Mouse (Mus musculus): Measurements from ENCODE around the gene Dnm3. TPM values are rescaled to one million over a fixed set of nuclear protein-coding genes. Genes with fewer than 3 reads are reported as not detected.
A peak's percentile ranks its signal among the peaks of the same experiment; 100 is the strongest.

Gene Dnm3
- total RNA-seq, 2 experiments from 2014 or later: 7.5 to 10.3 TPM

- DNase-seq: no peak
Measured at GRCm38 (mm10) chr1:162020766-162021165, 457.1 kb downstream of the Dnm3 start.

GRCm38 (mm10) chr1:162020303-162020731, 457.5 kb downstream of the Dnm3 start:
- DNase-seq: no peak

DNA sequence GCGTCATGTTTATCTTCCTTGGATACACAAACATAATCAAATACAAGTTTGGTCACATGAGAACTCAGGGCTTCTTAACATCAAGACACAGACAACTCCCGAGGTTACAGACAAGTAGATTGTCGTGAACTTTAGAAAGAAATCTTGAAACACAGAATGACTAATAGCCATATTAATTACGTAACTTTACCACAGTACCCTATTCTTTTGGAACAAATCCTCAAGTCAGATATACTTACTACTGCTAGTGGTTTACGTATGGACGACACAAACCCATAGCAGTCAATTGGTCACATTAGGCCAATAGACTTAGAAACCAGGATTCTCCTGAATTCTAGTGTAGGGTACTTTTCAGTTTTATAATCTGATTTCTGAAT, 459.2 kb downstream of the Dnm3 start:
- no peak for DNase-seq

- no peak for DNase-seq
Measured at GRCm38 (mm10) chr1:162017975-162018600, 459.7 kb downstream of the Dnm3 start.

GRCm38 (mm10) chr1:162016982-162017381, 460.9 kb downstream of the Dnm3 start:
- DNase-seq: no peak

DNA sequence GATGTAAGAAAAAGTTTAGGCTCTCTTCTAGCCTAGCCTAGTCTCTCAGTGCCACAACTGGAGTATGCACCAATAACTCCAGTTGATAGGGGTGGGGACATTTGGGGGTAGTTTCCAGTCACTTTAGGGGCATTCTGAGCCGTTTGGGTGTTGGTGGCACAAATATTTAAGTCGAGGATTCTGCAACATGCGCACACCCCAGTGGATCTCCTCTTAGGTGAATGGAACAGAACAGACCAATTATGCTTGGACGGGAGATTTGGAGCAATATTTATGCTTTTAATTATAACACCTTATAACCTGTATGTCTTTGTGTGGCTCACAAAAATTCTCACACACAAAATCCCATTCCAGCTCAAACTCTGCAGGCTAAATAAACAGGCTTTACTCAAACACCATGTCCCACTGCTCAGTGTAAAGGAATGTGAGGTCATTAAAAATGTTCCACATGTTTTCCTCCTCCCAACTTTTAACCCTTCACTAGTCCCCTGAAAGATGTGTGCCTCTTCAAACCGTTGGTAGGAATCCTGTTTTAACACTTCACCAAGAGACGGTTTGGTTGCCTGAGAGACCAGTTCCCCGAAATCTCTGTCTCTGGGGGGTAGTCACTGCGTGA, 462.5 kb downstream of the Dnm3 start:
- no peak for DNase-seq

DNA sequence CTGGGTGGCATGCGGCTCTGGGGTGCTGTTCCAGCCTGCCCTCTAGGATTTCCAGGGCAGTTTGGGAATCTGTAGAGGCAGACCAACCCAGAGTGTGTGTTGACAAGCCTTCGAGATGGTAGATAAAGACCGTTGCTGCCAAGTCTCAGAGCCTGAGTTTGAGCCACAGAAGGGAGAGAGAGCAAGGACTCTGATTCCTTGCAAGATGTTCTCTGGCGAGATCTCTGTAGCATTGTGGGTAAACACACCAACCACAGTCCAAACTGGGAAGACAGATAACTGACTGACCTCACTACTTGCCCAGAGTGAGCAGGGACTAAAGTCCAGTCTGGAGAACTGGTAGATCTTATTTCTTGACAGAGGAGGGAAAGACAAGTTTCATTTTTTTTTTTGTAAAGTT, 464.3 kb downstream of the Dnm3 start:
- DNase-seq: no peak

GRCm38 (mm10) chr1:162011523-162012245, 466.1 kb downstream of the Dnm3 start:
- DNase-seq: no peak

GRCm38 (mm10) chr1:162009086-162009485, 468.7 kb downstream of the Dnm3 start:
- DNase-seq: no peak

DNA sequence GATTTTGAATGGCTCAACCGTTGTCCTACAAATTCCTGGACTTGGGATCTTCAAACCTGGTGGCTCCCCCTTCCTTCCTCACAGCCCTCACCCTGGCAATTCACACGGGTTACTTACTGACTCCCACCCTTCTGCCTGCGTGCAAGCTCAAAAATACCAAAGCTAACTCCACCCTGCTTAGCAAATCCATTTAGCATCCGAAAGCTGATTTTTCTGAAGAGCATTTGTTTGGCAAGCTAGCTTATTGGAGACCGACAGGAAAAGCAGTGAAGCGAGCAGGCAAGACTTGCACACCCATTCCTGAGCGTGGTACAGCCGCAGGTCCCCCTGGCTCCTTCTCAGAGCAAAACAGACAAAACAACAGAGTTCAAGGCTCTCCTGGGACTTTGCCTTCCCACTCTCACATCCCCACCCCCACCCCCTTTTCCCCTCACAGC, 469.2 kb downstream of the Dnm3 start:
- no peak for DNase-seq

- DNase-seq: no peak
Measured at GRCm38 (mm10) chr1:162008208-162008607, 469.6 kb downstream of the Dnm3 start.

- DNase-seq: no peak
Measured at GRCm38 (mm10) chr1:162006109-162006508, 471.7 kb downstream of the Dnm3 start.

- DNase-seq: peak; percentile 51
Measured at GRCm38 (mm10) chr1:162004821-162005770, 472.7 kb downstream of the Dnm3 start.

DNA sequence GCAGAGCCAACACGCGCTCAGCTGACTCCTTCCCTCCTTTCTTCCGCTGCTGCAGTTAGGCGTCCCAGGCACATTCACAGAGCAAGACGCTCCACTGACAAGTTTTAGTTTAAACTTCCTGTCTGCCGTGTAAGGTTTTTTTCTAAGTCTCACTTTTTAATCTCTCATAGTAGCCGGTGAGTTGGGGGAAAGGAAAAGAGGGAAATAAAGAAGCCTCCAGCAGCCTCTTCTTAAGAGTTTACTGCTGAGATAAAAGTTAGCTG, 473.4 kb downstream of the Dnm3 start:
- DNase-seq: no peak

DNA sequence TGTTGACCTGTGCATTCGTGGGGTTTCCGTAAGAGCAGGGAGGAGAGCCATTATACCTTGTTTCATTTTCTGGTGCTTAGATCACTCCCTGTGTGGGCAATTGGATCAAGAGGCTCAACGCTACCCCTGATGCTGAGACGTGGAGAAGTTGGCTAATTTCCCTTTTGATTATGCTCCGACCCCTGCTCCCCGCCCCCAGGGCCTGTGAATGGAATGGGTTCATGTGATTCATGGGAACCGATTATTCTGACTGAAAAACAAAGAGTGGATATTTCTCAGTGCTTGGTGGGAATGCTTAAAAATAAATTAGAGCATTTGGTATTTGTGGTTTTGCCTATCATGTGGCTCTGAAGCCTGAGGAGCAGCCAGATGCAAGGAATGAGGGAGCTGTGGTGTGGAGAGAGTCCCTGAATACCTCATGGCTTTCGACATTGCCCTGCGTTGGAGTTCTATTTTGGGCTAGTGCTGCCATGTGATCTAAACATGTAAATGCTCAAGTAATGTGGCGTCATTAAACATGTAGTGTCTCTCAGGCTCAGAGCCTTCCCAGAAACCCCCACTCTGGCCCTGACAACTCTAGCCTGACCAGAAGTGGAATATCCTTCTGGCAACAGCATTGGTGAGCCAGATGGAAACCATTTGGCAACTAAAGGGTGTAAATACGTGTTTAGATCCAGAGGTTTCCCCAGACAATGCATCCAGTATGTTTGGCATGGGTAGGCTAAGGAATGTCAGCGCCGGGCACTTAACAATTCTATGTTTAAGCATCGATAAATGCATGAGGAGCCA, 473.9 kb downstream of the Dnm3 start:
- DNase-seq: no peak

DNA sequence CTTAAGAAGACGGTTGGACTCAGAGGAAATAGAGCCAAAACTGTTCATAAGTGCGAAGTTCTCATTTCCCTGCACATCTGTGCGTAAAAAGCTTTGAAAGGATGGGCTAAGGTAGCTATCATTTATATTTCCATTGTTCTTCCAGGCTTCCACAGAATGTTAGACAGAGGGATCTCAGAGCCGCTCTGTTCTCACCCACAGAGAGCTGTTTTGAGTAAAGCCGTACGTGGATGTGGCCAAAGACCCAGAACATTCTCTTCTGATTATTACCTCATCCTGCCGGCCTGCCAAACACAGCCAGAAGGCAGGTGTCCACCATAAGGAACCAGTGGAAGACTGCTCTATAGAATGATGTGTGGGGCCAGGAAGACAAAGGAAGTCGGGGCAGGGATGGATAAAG, 476.5 kb downstream of the Dnm3 start:
- DNase-seq: no peak

GRCm38 (mm10) chr1:161999882-162000371, 477.9 kb downstream of the Dnm3 start:
- peak; percentile 56 for DNase-seq

DNA sequence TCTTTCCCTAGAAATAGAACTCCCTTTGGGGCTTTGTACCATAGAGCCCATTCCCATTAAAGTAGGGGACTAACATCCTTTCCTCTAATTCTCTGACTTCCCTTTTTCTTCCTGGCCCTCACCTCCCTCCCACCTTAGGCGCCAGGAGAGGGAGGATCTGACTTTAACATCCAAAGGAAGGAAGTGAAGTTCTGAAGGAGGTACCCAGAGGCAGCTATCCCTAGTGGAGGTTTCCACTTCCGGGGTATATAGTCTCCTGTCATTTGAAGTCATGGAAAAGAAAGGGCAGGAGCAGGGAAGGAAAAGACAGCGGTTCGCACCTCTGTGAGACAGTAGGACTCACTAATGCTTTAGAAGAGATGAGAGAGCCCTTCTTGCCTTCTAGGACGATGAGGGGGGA, 478.5 kb downstream of the Dnm3 start:
- DNase-seq: no peak

GRCm38 (mm10) chr1:161998781-161999180, 479.1 kb downstream of the Dnm3 start:
- no peak for DNase-seq

DNA sequence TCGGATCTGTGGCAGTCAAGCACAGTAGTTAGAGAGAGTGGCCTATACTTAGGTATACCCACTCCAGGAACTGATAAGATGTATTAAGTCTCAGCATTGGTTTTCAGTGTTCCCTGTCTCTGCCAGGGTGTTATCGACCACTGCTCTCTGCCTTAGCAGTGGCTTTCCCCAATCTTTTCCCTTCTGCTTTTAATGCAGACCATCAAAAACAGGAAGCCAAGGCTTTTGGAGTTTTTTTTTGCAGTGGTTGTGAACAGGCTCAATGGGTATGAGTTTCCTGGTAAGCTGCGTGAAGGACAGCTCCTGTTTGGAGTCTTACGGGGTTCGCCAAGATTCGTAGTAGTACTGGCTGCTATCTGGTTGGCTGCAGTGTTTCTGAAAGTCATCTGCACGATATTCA, 485.4 kb downstream of the Dnm3 start:
- no peak for DNase-seq

GRCm38 (mm10) chr1:161991846-161992245, 486.0 kb downstream of the Dnm3 start:
- no peak for DNase-seq
